Mouse (Mus musculus) small intestine, adult 2 months (tissue): Measurements from ENCODE around the gene Npff. TPM values are rescaled to one million over a fixed set of nuclear protein-coding genes. Genes with fewer than 3 reads are reported as not detected.

Experiments
- H3K27ac ChIP-seq: fragments of 200-500 bp; 2 replicates; pipeline ENCODE4 v1.5.1; 2012; ENCODE audit warnings: low read depth, low read length, control low read depth, inconsistent platforms; ENCODE audit not compliant: insufficient read depth
- H3K27me3 ChIP-seq: fragments of 200-500 bp; 2 replicates; pipeline ENCODE4 v1.6.1; 2012; ENCODE audit warnings: mild to moderate bottlenecking, moderate library complexity, low read length, inconsistent platforms; ENCODE audit not compliant: control insufficient read depth, insufficient read depth
- H3K36me3 ChIP-seq: fragments of 200-500 bp; 2 replicates; pipeline ENCODE4 v1.6.1; 2012; ENCODE audit warnings: mild to moderate bottlenecking, low read length, control low read depth, inconsistent platforms; ENCODE audit not compliant: control insufficient read depth, insufficient read depth
- H3K4me1 ChIP-seq: fragments of 200-500 bp; 2 replicates; pipeline ENCODE4 v1.6.1; 2012; ENCODE audit warnings: low read length, inconsistent platforms, mixed read lengths; ENCODE audit not compliant: control insufficient read depth, insufficient read depth, insufficient read length
- H3K4me3 ChIP-seq: fragments of 200-500 bp; 2 replicates; pipeline ENCODE4 v1.5.1; 2012; ENCODE audit warnings: low read depth, mild to moderate bottlenecking, control low read depth, inconsistent platforms, low read length, moderate library complexity
- CTCF ChIP-seq: fragments of 200-500 bp; IDR thresholded peaks from 2 replicates; pipeline ENCODE4 v1.5.1; 2012; ENCODE audit warnings: low read depth, mild to moderate bottlenecking, control low read depth, inconsistent platforms, low read length, moderate library complexity, mixed read lengths; ENCODE audit not compliant: insufficient replicate concordance, insufficient read length; ENCODE audit errors: extremely low read depth
- POLR2A ChIP-seq: fragments of 200-500 bp; IDR thresholded peaks from 2 replicates; pipeline ENCODE4 v1.6.1; 2012; ENCODE audit warnings: low read depth, mild to moderate bottlenecking, control low read depth, inconsistent platforms, low read length, moderate library complexity
- WGBS: fragments of 180-500 bp; shearing (Covaris S2); methylation state at CpG from one replicate; pipeline ENCODE4 v1.1.7; 2018; 5-methylcytosine and 5-hydroxymethylcytosine counted together
- polyA plus RNA-seq: library from polyadenylated mRNA; depleted of rRNA; stranded (reverse); fragments of >200 nt; gene quantifications from 2 replicates; pipeline ENCODE4 v1.2.3, GENCODE M21; 2012

Gene Npff
- polyA plus RNA-seq, 1 experiment, result 2.7 TPM

DNA sequence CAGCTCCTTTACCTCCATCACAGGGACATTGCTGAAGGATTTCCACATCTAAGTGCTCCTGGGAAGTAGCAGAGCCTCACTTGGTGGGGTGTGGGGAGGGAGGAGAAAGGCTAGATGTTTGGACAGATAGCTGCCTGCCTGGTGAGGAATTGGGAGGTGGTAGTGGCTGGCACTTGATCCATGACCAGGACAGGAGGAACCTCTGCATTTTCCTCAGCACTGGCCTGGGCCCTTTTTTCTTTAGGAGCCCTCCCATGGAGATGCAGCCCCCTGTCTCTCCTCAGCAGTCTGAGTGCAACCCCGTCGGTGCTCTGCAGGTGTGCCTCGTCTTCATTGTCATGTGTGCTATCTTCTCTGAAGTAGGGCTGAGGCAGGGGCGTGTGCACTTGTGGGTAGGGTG is 3.3 kb downstream of the Npff start:
- WGBS, result 80% methylated on average over 4 of the region's 4 CpGs
- Histone ChIP-seq H3K27ac (no peak overlapping the region), H3K4me3 (no peak overlapping the region), H3K27me3 (no peaks in the 10 kb centered on the region), H3K36me3 (peaks cover 16% of the 10 kb centered on the region), H3K4me1 (peaks cover 4% of the 10 kb centered on the region)
- TF ChIP-seq CTCF (no peak), POLR2A (no peak)

- Histone ChIP-seq H3K36me3 (peaks cover 14% of the 10 kb centered on the region), H3K27ac (no peak overlapping the region), H3K4me3 (no peak overlapping the region), H3K4me1 (peaks cover 9% of the 10 kb centered on the region), H3K27me3 (no peaks in the 10 kb centered on the region)
- 60% methylated on average over 4 of the region's 4 CpGs for WGBS
- TF ChIP-seq POLR2A, result no peak
- TF ChIP-seq CTCF, result no peak
These were observed 4.3 kb downstream of the Npff start for GRCm38 (mm10) chr15:102520416-102520815.

DNA sequence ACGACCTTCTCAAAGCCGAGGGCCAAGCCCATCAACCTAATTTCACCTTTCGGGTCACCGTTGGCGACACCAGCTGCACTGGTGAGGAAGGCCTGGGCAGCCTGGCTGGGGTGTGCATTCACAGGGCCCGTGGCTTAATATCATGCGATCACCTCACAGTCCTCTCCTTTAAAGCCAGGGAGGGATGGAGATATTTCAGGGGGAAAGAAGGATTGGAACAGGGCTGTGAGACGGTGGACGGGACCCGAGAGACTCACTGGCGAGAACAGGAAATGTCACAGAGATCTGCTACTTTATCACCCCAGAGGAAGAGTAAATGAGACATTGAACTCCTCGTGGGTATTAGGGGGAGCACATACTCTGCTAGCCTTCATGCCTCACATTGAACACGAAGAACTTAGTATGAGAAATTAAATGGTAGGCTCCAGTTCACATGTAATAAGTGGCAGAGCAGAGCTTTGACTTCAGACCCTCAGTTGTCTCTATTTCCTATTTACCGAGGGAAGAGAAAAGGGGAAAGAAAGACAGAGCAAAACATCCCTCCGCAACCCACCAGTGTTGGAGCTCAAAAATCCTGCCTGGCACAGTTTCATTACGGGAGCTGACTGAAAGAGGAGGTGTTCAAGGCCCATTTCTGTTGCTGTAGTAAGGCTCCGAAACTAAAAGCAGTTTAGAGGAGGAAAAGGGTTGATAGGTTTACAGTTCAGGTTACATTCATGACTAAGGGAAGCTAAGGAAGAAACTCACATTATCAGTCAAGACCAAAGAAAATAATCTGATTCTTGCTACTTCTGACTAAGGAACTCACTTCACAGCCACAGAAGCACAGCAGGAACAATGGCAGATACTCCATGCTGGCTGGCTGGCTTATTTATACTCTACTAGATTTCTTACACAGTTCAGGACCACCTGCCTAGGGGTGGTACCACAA is 5.3 kb downstream of the Npff start:
- peaks cover 14% of the 10 kb centered on the region for H3K36me3 ChIP-seq
- peak overlapping the region; percentile 81 for H3K4me3 ChIP-seq
- TF ChIP-seq CTCF (no peak), POLR2A (no peak)
- H3K27me3 ChIP-seq, result no peaks in the 10 kb centered on the region
- no peak overlapping the region; the same call in 1 of the 2 replicates for H3K27ac ChIP-seq
- WGBS, result 20% methylated on average over 17 of the region's 17 CpGs
- peaks cover 9% of the 10 kb centered on the region for H3K4me1 ChIP-seq

- Histone ChIP-seq H3K27ac (peak overlapping the region; percentile 59), H3K36me3 (peaks cover 12% of the 10 kb centered on the region), H3K27me3 (no peaks in the 10 kb centered on the region), H3K4me1 (peaks cover 9% of the 10 kb centered on the region), H3K4me3 (peak overlapping the region; percentile 81)
- WGBS, result 2% methylated on average over 9 of the region's 9 CpGs
- no peak for TF ChIP-seq CTCF
- no peak for TF ChIP-seq POLR2A
These were observed 5.9 kb downstream of the Npff start for GRCm38 (mm10) chr15:102518859-102519201.

- Histone ChIP-seq H3K36me3 (peaks cover 9% of the 10 kb centered on the region), H3K4me3 (peak within 1 kb of the TSS; percentile 81), H3K27me3 (no peaks in the 10 kb centered on the region), H3K4me1 (peaks cover 9% of the 10 kb centered on the region), H3K27ac (peak within 1 kb of the TSS; percentile 97)
- TF ChIP-seq POLR2A (peak; percentile 26; the same call in 1 of the 2 replicates), CTCF (no peak)
- WGBS, result under 1% methylated on average over 60 of the region's 60 CpGs
These were observed 6.5 kb downstream of the Npff start, which contains the start of gene Tarbp2 for GRCm38 (mm10) chr15:102517976-102518858. Gene Tarbp2, plus strand, starts transcription at chr15:102518192.

DNA sequence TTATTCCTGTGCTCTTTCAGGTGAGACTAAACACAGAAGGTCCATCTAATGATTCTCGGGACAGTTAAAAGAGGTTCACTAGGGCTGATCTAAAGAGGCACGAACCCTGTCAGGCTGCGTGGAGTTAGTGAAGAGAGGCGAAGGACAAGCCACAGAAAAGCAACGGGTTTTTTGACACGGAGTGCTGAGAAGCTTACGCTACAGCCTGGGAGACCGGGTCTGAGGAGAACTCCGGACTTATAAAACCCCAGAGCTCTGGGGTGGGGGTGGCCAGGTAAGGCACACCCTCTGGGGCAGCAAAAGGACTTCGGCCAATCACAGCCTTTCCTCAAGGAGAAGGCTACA is 7.1 kb downstream of the Npff start:
- TF ChIP-seq POLR2A (peak; percentile 99), CTCF (no peak)
- Histone ChIP-seq H3K4me1 (peaks cover 9% of the 10 kb centered on the region), H3K4me3 (peak overlapping the region; percentile 59), H3K27me3 (no peaks in the 10 kb centered on the region), H3K27ac (peak overlapping the region; percentile 73), H3K36me3 (peaks cover 9% of the 10 kb centered on the region)
- 0% methylated on average over 10 of the region's 10 CpGs for WGBS
